Mouse (Mus musculus) liver, postnatal 0 days (tissue): ENCODE measurements around the gene Mad1l1. TPM values are rescaled to one million over a fixed set of nuclear protein-coding genes. Genes with fewer than 3 reads are reported as not detected.

ENCODE experiments used
- ATAC-seq: fragments of 200-750 bp; cut with Nextera tagmentation; 2 replicates; pipeline ENCODE4 v1.8.0; 2017; ENCODE audit warnings: mild to moderate bottlenecking, moderate library complexity
- DNase-seq: peaks from one replicate; pipeline ENCODE4 v3.0.0-alpha.2; 2016
- H3K27ac ChIP-seq: fragments of 300-500 bp; sonication (generic); 2 replicates; pipeline ENCODE4 v1.5.1; 2014; ENCODE audit warnings: antibody characterized with exemption, moderate library complexity, mild to moderate bottlenecking, low read depth
- H3K27me3 ChIP-seq: fragments of 300-500 bp; sonication (generic); 2 replicates; pipeline ENCODE4 v1.6.1; 2014; ENCODE audit warnings: low read length, control low read depth, mixed read lengths; ENCODE audit not compliant: insufficient read depth
- H3K36me3 ChIP-seq: fragments of 300-500 bp; sonication (generic); replicated peaks from 2 replicates; pipeline ENCODE4 v1.6.1; 2014; ENCODE audit warnings: mild to moderate bottlenecking, control low read depth, low read length, moderate library complexity, mixed read lengths; ENCODE audit not compliant: insufficient read depth
- H3K4me1 ChIP-seq: fragments of 300-500 bp; sonication (generic); 2 replicates; pipeline ENCODE4 v1.6.1; 2014; ENCODE audit warnings: antibody characterized with exemption, mild to moderate bottlenecking, control low read depth; ENCODE audit not compliant: insufficient read depth
- H3K4me2 ChIP-seq: fragments of 300-500 bp; sonication (generic); 2 replicates; pipeline ENCODE4 v1.6.1; 2014; ENCODE audit warnings: low read depth, mild to moderate bottlenecking, low read length, moderate library complexity, mixed read lengths
- H3K4me3 ChIP-seq: fragments of 300-500 bp; sonication (generic); 2 replicates; pipeline ENCODE4 v1.5.1; 2014; ENCODE audit warnings: low read depth, low read length
- H3K9ac ChIP-seq: fragments of 300-500 bp; sonication (generic); replicated peaks from 2 replicates; pipeline ENCODE4 v1.6.1; 2014; ENCODE audit warnings: mild to moderate bottlenecking, moderate library complexity
- H3K9me3 ChIP-seq: fragments of 300-500 bp; sonication (generic); 2 replicates; pipeline ENCODE4 v1.6.1; 2016; ENCODE audit warnings: mild to moderate bottlenecking, control low read depth, low read length, mixed read lengths
- CTCF ChIP-seq: sonication (generic); IDR thresholded peaks from 2 replicates; pipeline ENCODE4 v1.5.1; 2016; ENCODE audit warnings: antibody characterized with exemption, low read depth
- EP300 ChIP-seq: IDR thresholded peaks from 2 replicates; pipeline ENCODE4 v1.6.1; 2016; ENCODE audit warnings: antibody characterized with exemption, low read depth, mild to moderate bottlenecking
- WGBS: fragments of 180-500 bp; shearing (Covaris S2); extraction: QIAGEN DNeasy Blood & Tissue Kit; methylation state at CpG from one replicate; pipeline ENCODE4 v1.1.7; 2014; ENCODE audit not compliant: insufficient replicate concordance; 5-methylcytosine and 5-hydroxymethylcytosine counted together
- polyA plus RNA-seq: library from polyadenylated mRNA; unstranded; fragments of >200 nt; fragmentation: Nextera tagmentation; extraction: Ambion mirVana; gene quantifications from 2 replicates; pipeline ENCODE4 v1.2.1, GENCODE M21; 2015

Mad1l1 gene
- polyA plus RNA-seq, 1 experiment from 2014 or later: 17.0 TPM

DNA sequence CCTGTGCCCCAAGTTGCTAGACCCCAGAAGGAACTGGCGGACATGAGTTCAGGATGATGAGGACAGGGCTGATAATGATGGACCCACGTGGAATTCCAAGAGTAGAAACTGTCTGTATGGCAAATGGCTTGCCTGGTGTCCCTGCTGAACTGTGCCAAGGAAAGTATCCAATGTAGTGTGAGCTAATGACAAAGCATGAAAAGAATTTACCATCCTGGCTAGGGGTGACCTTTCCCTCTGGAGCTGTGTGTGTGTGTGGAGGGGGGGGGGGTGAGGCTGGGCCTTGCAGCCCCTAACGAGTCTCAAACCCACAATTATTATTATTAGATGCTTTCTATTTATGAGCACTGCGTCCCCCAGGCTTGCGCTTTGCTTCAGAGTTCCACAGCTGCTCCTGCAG is 307.7 kb downstream of the Mad1l1 start:
- no peak overlapping the region for H3K4me2 ChIP-seq
- H3K36me3 ChIP-seq: 0 out of 2 replicates have a peak, but pooled peaks cover 4% of the 10 kb centered on the region
- 88% methylated on average over 5 of the region's 5 CpGs for WGBS
- no peaks in the 10 kb centered on the region; the same call in 1 of the 2 replicates for H3K4me1 ChIP-seq
- H3K27me3 ChIP-seq: no peaks in the 10 kb centered on the region
- ATAC-seq (no peak), DNase-seq (no peak)
- H3K27ac ChIP-seq: no peak overlapping the region
- TF ChIP-seq CTCF: no peak
- no peak for TF ChIP-seq EP300
- H3K9ac ChIP-seq: no peak overlapping the region
- H3K4me3 ChIP-seq: no peak overlapping the region
- no peaks in the 10 kb centered on the region for H3K9me3 ChIP-seq

DNA sequence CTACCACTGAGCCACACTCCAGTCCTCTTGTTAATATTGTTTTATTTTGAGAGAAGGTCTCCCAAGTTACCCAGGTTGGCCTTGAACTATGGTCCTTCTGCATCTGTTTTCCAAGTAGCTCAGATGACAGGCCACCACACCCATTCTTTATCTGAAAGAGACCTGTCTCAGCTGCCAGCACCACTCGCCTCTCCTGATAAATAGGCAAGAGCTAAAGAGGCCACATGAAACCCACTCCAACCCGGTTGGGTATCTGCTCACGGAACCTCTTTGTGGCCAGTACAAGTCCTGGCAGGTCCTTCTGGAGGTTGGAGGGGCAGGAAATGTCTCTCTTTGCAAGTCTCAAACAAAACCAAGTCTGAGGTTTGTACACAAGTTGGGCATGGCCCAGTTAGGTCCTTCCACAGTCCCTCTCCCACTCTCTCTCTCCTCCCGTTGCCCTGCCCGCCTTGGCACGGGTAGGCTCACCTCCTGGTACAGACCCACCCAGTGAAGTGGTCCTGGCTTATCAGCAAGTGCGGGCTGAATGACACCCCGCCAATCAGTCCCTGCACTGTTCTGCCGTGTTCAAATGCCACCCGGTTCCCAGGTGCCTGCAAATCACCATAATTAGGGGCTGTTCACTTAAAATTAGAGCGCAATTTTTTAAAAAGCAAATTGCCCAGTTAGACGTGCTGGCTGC is 308.9 kb downstream of the Mad1l1 start:
- H3K36me3 ChIP-seq: peaks cover 9% of the 10 kb centered on the region
- no peak overlapping the region for H3K9ac ChIP-seq
- DNase-seq (peak; percentile 31), ATAC-seq (peak; percentile 85)
- H3K27me3 ChIP-seq: no peaks in the 10 kb centered on the region
- H3K4me3 ChIP-seq: no peak overlapping the region
- H3K9me3 ChIP-seq: no peaks in the 10 kb centered on the region
- H3K27ac ChIP-seq: peak overlapping the region; percentile 51
- 60% methylated on average over 12 of the region's 12 CpGs for WGBS
- TF ChIP-seq EP300 (no peak; the same call in 1 of the 2 replicates), CTCF (no peak)
- H3K4me1 ChIP-seq: no peaks in the 10 kb centered on the region; the same call in 1 of the 2 replicates
- H3K4me2 ChIP-seq: peak overlapping the region; percentile 3; the same call in 1 of the 2 replicates

DNA sequence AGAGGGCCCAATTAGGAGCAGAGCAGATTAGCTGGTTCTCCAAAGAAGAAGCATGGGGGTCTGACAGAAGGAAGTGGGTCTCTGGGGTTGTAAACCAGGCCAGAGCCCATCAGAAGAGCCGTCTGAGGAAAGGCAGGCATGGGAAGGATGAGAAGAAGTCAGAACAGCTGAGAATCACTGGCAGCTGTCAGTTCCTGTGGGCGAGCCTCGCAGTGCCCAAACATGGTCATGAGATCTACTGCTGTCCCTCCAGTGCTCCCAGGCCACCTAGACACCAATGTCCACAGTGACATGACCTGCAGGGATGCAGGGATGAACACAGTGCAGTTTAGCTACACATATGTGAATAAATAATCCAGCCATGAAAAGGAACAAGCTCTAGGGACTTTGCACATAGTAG is 310.9 kb downstream of the Mad1l1 start:
- Histone ChIP-seq H3K27me3 (no peaks in the 10 kb centered on the region), H3K27ac (no peak overlapping the region), H3K4me1 (no peaks in the 10 kb centered on the region; the same call in 1 of the 2 replicates), H3K36me3 (peaks cover 9% of the 10 kb centered on the region), H3K4me3 (no peak overlapping the region), H3K9me3 (no peaks in the 10 kb centered on the region), H3K9ac (no peak overlapping the region), H3K4me2 (no peak overlapping the region)
- TF ChIP-seq EP300 (no peak), CTCF (no peak)
- WGBS: 74% methylated on average over 3 of the region's 3 CpGs
- no peak for ATAC-seq
- no peak for DNase-seq

DNA sequence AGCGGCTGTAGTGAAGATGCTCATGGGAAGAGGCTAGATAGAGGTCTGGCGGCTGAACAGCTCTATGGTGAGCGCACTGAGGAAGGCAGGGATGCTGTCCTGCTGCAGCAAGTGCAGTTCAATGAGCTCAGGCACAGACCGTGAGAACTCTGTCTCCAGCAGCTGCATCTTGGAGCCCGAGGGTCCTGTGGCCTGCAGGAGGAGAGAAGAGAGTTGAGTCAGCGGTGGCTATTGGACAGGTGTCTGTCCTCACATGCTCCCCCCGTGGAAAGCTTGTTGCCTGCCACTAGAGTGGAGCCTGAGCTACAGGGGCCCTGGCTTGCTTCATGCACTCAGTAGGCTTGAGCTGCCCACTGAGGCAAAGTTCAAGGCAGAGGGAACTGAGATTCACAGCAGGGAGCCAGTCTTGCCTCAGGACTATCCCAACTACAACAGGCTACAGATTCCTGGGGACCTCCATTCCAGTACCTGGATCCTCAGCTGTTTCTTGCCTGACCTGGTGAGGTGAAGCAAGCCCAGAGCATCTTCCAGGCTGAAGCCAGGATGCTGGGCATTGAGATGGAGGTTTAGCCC is 312.2 kb downstream of the Mad1l1 start:
- no peaks in the 10 kb centered on the region; the same call in 1 of the 2 replicates for H3K4me1 ChIP-seq
- H3K27me3 ChIP-seq: no peaks in the 10 kb centered on the region
- no peak overlapping the region for H3K4me3 ChIP-seq
- ATAC-seq (no peak), DNase-seq (no peak)
- no peak overlapping the region for H3K4me2 ChIP-seq
- H3K27ac ChIP-seq: no peak overlapping the region
- H3K9me3 ChIP-seq: no peaks in the 10 kb centered on the region
- TF ChIP-seq CTCF (no peak), EP300 (no peak)
- peaks cover 9% of the 10 kb centered on the region for H3K36me3 ChIP-seq
- H3K9ac ChIP-seq: no peak overlapping the region
- WGBS: 80% methylated on average over 7 of the region's 7 CpGs

DNA sequence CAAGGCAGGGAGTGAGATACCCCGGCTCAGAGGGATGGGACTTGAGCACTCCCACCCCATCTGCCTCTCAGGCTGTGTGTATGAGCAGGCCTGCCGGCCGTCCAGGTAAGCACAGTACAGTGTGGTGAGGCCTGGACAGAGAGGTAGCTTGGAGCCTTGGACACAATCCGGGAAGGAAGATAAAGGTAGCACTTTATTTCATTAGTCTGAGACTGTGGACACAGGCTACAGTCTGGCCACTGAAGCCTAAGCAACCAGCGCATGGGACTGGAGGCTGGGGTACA is 312.9 kb downstream of the Mad1l1 start:
- TF ChIP-seq CTCF (no peak), EP300 (no peak)
- DNase-seq: no peak
- no peak for ATAC-seq
- WGBS: 94% methylated on average over 5 of the region's 5 CpGs
- Histone ChIP-seq H3K4me3 (no peak overlapping the region), H3K4me1 (no peaks in the 10 kb centered on the region; the same call in 1 of the 2 replicates), H3K36me3 (peaks cover 9% of the 10 kb centered on the region), H3K27ac (no peak overlapping the region), H3K9me3 (no peaks in the 10 kb centered on the region), H3K9ac (no peak overlapping the region), H3K27me3 (no peaks in the 10 kb centered on the region), H3K4me2 (no peak overlapping the region)

DNA sequence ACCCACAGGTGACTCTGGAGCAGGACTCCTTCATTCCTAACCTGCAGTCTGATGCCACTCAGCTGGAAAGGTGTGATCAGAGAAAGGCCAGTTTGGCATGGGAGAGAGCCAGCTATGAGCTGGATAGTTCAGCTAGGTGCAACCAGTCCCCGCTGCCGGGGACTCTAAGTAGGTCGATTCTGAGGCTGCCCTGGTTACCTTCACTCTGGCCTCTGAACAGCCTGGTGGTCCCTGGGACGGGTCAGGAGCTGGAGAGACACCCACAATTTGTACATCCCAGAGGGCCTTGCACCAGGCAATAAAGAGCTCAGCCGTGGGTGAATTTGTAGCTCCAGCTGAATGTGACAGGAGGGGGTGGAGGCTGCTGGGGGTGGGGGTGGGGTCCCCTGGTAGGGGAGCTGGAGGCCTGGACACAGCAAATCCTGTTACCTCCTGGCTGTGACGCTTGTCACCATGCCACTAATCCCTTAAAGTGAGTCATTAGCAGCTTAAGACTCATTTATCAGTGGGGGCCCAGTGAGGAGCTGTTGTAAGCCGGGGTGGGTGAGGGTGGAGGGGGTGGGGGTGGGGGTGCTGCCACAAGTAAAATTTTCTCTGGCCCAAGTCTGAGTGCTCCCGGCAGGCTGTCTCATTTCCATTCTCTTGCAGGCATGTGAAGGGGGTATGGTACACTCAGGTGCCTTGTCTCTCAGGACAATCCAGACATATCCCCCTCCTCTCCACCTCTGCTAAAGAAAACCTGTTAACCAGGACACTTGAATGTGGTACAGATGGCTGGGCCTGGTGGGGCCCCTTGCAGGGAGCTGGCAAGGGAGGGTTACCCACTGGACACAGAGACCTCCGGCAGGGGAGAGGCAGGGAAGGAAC is 313.5 kb downstream of the Mad1l1 start:
- no peaks in the 10 kb centered on the region for H3K9me3 ChIP-seq
- DNase-seq: no peak
- no peaks in the 10 kb centered on the region for H3K27me3 ChIP-seq
- H3K4me1 ChIP-seq: no peaks in the 10 kb centered on the region; the same call in 1 of the 2 replicates
- no peak overlapping the region for H3K4me2 ChIP-seq
- WGBS: 75% methylated on average over 9 of the region's 9 CpGs
- ATAC-seq: no peak
- no peak overlapping the region for H3K27ac ChIP-seq
- H3K9ac ChIP-seq: no peak overlapping the region
- no peak overlapping the region for H3K4me3 ChIP-seq
- no peak for TF ChIP-seq EP300
- no peak for TF ChIP-seq CTCF
- peaks cover 9% of the 10 kb centered on the region for H3K36me3 ChIP-seq
